Mouse (Mus musculus): ENCODE results near the gene Cap2.

The Cap2 gene

DNA sequence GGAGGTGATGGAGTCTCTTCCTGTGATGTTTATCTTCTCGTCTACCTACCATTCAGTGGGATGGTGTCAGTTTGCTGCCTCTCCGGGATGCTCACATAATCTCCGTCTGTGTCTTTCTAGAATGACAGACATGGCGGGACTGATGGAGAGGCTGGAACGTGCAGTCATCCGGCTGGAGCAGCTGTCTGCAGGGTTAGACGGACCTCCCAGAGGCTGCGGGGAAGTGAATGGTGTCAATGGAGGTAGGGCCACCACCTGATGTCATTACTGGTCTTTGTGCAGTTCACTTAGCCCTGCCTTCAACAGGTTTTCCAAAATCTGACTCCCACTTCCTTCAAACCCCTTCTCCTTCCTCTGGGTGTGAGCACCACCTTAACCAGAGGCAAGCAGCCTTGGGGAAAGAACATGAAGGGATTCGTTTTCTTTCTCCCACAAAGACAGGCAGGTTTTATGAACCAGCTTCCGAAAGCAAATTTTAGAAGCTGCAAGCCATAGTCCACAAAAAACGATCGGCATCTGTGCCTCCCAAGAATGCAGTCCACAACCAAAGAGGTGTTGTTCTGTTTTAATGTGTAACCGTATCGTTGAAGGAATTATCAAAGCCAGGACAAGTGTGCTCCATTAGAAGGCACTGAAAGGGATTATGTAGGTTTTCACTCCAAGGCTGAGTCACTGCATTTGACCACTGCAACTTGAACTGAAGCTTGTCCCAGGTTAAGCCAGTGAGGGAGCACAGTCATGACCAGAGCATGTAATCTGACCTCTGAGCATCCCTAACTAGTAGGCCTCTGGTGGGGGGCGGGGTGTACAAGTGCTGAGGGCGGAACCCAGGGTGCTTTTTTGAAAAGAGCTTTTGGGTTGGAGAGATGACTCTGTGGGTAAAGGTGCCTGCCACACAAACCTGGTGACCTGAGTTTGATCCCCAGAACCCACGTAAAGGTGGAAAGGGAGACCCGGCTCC lies 23.9 kb downstream of the Cap2 start:
- DNase-seq (ENCODE audit: low spot score in 2 of 2): no peak

DNA sequence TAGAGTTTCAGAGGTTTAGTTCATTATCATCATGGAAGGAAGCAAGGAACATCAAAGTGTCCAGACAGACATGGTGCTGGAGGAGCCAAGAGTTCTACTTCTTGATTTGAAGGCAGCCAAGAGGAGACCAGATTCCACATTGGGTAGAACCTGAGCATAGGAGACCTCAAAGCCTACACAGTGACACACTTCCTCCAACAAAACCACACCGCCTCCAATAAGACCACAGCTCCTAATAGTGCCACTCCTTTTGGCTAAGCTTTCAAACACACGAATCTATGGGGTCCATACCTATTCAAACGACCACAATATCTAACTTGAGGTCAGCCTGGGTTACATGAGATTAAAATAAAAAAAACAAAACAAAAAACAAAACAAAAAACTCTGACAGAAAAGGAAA lies 25.0 kb downstream of the Cap2 start:
- no peak for DNase-seq (ENCODE audit: low spot score in 2 of 2)

DNA sequence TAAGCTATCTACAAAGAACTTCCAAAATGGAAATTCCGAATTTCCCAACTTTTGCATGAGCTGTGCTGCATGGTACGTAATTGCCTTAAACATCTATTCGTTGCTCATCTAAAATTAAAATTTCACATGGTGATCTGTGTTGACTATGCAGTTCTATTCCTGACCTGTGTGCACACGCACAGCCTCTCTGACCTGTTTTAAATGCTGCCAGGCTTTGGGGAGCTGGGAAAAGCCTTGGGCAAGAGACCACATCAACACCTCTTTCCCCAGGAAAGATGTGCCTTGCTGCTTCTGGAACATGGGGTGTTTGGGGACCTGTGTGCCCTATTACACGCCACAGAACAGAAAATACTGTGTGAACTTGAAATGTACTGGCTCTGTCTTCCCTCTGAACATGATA lies 25.7 kb downstream of the Cap2 start:
- no peak for DNase-seq (ENCODE audit: low spot score in 2 of 2)

DNA sequence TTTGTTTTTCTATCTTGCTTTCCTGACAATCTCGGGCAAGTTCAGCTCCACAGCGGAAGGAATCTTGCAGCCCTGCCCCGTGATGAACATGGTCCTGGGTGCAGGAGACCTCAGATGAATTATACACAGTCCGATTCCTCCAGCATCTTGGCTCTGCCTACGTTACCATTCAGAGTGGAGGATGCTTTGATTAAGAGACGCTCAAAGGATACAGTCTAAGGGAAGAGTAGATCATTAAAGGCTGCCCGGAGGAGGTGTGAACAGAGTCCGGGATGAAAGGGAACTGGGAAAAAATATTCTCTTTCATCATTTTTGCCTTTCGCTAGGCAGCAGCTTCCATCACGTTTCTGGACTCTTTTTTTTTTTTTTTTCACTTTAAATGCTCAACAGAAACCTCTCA lies 27.4 kb downstream of the Cap2 start:
- no peak for DNase-seq (ENCODE audit: low spot score in 2 of 2)

DNA sequence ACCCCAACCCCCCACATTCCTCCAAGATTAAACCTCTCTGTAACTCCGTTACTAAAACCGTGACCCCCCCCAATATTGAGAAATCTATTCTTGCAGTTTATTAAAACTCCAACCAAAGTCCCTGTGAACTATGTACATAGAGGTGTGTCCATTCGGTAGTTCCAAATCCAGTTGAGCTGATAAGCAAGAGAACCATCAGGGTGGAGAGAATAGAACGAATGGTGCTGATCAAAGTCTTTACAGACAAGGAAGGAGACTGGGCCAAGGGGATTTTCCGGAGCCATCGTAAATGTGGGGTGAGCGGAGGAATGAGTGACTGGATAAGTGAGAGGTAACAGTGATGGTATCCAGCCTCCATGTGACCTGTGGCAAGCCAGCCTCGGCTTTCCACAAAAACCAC lies 28.9 kb downstream of the Cap2 start:
- no peak for DNase-seq (ENCODE audit: low spot score in 2 of 2)

- no peak for DNase-seq (ENCODE audit: low spot score in 2 of 2)
Measured at GRCm38 (mm10) chr13:46531676-46532075, 30.0 kb downstream of the Cap2 start.

- no peak for DNase-seq (ENCODE audit: low spot score in 2 of 2)
Measured at GRCm38 (mm10) chr13:46532276-46532675, 30.6 kb downstream of the Cap2 start.

- DNase-seq (ENCODE audit: low spot score in 2 of 2): no peak
Measured at GRCm38 (mm10) chr13:46533342-46534129, 31.9 kb downstream of the Cap2 start.

DNA sequence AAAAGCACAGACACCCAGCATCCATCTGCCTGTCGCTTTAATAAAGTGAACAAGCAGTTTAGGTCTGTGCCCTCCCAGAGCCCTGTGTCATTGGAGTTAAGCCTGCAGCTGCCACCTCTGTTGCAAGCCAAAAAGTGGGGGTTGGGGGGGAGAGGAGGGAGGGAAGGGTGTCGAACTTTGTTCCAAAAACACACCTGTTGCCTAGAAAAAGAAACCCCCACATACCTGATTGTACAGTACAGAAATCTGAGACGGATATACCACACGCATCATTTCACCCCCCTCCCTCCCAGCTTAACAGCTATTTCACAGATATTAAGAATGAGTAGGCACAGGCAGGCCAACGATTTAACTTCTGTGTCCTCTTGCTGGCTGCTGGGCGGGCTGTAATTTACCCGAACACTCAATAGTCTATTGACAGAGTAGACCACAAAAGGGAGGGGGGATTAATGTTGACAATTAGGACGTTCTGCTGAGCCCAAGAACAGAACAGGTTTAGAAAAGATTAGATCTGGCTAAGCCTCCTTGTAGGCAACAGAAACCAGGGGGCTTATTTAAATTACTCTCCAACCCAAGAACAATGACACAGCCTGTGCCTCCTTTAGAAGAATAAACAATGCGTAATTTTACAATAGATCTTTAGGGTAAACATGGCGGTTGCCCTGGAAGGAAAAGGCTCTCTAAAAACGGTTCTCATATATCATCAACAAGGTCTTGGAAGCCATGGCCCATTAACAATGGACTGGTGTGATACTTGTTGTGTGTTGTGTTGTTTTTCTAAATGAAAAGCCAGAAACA lies 32.7 kb downstream of the Cap2 start:
- no peak for DNase-seq (ENCODE audit: low spot score in 2 of 2)

GRCm38 (mm10) chr13:46534969-46535785 lies 33.5 kb downstream of the Cap2 start:
- no peak for DNase-seq (ENCODE audit: low spot score in 2 of 2)

- no peak for DNase-seq (ENCODE audit: low spot score in 2 of 2)
Measured at GRCm38 (mm10) chr13:46539284-46539683, 37.6 kb downstream of the Cap2 start.

- DNase-seq (ENCODE audit: low spot score in 2 of 2): no peak
Measured at GRCm38 (mm10) chr13:46540943-46541342, 39.3 kb downstream of the Cap2 start.

GRCm38 (mm10) chr13:46542782-46543181 lies 41.1 kb downstream of the Cap2 start:
- no peak for DNase-seq (ENCODE audit: low spot score in 2 of 2)

DNA sequence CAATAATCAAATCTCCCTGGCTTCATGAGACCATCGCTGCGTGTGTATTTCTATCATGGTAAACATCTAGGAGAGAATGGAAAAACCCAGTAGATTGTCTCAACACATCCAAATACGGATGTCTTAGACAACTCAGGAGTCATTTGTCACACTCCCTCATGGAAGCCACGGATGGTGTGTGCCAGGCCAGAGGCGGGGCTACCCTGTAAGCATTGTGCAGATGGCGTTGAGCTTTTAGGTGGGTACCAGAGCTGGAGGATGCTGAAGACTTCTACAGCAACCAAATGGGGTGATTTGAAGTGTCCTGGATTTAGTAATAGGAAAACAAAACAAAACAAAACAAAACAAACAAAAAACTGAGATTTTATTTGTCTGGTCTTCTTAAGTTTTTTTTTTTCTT lies 43.0 kb downstream of the Cap2 start:
- DNase-seq (ENCODE audit: low spot score in 2 of 2): no peak

GRCm38 (mm10) chr13:46545081-46545480 lies 43.4 kb downstream of the Cap2 start:
- no peak for DNase-seq (ENCODE audit: low spot score in 2 of 2)

GRCm38 (mm10) chr13:46546846-46547245 lies 45.2 kb downstream of the Cap2 start:
- no peak for DNase-seq (ENCODE audit: low spot score in 2 of 2)

GRCm38 (mm10) chr13:46547253-46547652 lies 45.6 kb downstream of the Cap2 start:
- DNase-seq (ENCODE audit: low spot score in 2 of 2): no peak

DNA sequence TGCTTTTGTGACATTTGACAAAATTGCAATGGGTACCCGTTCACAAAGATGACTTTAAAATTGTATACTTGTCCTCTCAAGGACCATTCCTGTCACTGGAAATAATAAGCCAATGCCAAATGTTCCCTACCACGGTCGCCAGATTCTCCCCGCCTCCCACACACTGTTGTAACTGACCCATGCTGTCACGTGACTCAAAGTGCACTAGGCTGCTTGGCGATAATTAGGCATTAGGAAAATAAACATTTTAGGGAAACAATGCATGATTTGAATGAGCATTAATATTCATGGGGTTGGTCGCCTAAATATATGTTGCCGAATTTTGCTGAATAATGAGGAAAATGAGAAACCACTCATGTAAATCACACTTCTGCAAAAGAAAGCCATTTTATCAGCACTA lies 46.5 kb downstream of the Cap2 start:
- DNase-seq (ENCODE audit: low spot score in 2 of 2): no peak

- DNase-seq (ENCODE audit: low spot score in 2 of 2): no peak
Measured at GRCm38 (mm10) chr13:46548600-46549179, 47.0 kb downstream of the Cap2 start.

DNA sequence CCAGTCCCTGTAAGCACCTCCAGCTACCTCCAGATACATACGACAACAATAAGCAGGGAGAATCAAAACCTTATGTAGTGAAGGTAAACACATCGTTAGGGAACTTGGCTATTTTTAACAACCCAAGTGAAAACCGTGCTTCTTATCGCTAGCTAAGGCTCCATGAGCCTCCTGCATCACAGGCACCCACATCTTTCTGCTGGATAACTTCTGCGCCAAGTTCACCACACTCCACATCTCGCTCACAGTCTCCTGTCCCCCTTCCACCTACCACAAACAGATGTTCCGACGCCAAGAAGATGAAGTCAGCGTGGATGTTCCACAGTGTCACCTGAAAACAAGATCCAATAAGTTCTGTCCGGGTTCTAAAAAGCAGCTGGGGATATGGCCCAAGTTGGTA lies 49.0 kb downstream of the Cap2 start:
- no peak for DNase-seq (ENCODE audit: low spot score in 2 of 2)

DNA sequence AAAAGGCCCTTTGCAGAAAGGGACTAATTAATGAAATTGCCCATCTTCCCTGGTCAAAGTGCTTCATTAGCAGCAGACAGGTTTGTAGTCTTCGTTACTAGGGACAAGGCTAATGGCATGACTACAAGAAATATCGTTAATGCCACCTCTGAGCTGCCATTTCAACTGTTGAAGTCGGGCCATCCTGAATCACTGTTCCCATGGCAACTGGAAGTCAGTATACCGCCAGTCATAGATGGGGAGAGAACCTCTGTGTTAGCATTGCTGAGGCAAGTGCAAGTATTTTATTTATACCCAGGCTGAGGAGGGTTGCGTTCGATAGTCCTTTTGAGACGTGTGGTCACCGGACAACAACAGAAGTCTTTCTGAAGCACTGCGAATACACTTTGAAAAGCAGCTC lies 53.1 kb downstream of the Cap2 start:
- no peak for DNase-seq (ENCODE audit: low spot score in 2 of 2)

Data from urinary bladder, adult 18-20 months (tissue).